Mouse (Mus musculus) CH12.LX (cell line): ENCODE measurements around the gene 4930562C15Rik. TPM values are rescaled to one million over a fixed set of nuclear protein-coding genes. Genes with fewer than 3 reads are reported as not detected.

Experiments used
- DNase-seq: peaks from one replicate; pipeline ENCODE4 v3.0.0-alpha.2; 2013; ENCODE audit errors: extremely low read depth
- H3K27ac ChIP-seq: 2 replicates; pipeline ENCODE4 v1.5.1; 2012; ENCODE audit warnings: low read depth, mild to moderate bottlenecking, control low read depth, moderate library complexity; ENCODE audit not compliant: insufficient read depth
- H3K27me3 ChIP-seq: replicated peaks from 2 replicates; pipeline ENCODE3; 2012; ENCODE audit warnings: inconsistent platforms
- H3K36me3 ChIP-seq, 2 experiments: replicated peaks in 1 of 2; 2 replicates each; pipeline versions ENCODE3 to v1.6.1; 2012; ENCODE audit warnings: inconsistent platforms in 1 of 2, low read length in 1 of 2, mild to moderate bottlenecking in 1 of 2, mixed read lengths in 1 of 2, moderate library complexity in 1 of 2; ENCODE audit not compliant: control insufficient read depth in 1 of 2, insufficient read depth in 1 of 2
- H3K4me1 ChIP-seq, 2 experiments: 2 replicates each; pipeline ENCODE4 v1.6.1; 2012; ENCODE audit warnings: inconsistent platforms in 1 of 2, moderate library complexity in 1 of 2; ENCODE audit not compliant: insufficient read depth in 2 of 2, control insufficient read depth in 1 of 2
- H3K4me2 ChIP-seq: 2 replicates; pipeline ENCODE4 v1.6.1; 2012; ENCODE audit warnings: low read depth, mild to moderate bottlenecking, control low read depth; ENCODE audit not compliant: poor library complexity, insufficient read depth, severe bottlenecking
- H3K4me3 ChIP-seq, 3 experiments: fragments of 150-350 bp in 1 of 3; sonication (generic) in 1 of 3; replicated peaks in 1 of 3; 2 replicates each; pipeline versions ENCODE3 to v1.5.1; 2011 to 2012; ENCODE audit warnings: low read depth in 2 of 3, low read length in 2 of 3, mild to moderate bottlenecking in 2 of 3, moderate library complexity in 2 of 3, control low read depth in 1 of 3, improper control_type of control experiment in 1 of 3, inconsistent platforms in 1 of 3, mixed read lengths in 1 of 3; ENCODE audit not compliant: poor library complexity in 1 of 3
- H3K79me2 ChIP-seq: replicated peaks from 2 replicates; pipeline ENCODE4 v1.6.1; 2012; ENCODE audit warnings: mild to moderate bottlenecking, moderate library complexity; ENCODE audit not compliant: control insufficient read depth, poor library complexity, insufficient read depth, severe bottlenecking; ENCODE audit errors: extremely low read depth
- H3K9ac ChIP-seq: 2 replicates; pipeline ENCODE4 v1.6.1; 2012; ENCODE audit warnings: low read depth, mild to moderate bottlenecking, control low read depth, moderate library complexity; ENCODE audit not compliant: insufficient read depth
- H3K9me3 ChIP-seq: replicated peaks from 2 replicates; pipeline ENCODE3; 2012; ENCODE audit warnings: low read length, inconsistent platforms, mixed read lengths
- E2F4 ChIP-seq: IDR thresholded peaks from 2 replicates; pipeline ENCODE4 v1.6.1; 2011; ENCODE audit warnings: low read depth, low read length, improper control_type of control experiment; ENCODE audit not compliant: insufficient replicate concordance
- ELF1 ChIP-seq: IDR thresholded peaks from 2 replicates; pipeline ENCODE4 v1.6.1; 2014; ENCODE audit warnings: low read depth, mild to moderate bottlenecking, inconsistent platforms, low read length, improper control_type of control experiment
- ETS1 ChIP-seq: conservative IDR thresholded peaks from 2 replicates; pipeline ENCODE4 v1.6.1; 2012; ENCODE audit warnings: low read depth, mild to moderate bottlenecking, inconsistent platforms, low read length, improper control_type of control experiment, moderate library complexity
- JUN ChIP-seq: IDR thresholded peaks from 2 replicates; pipeline ENCODE4 v1.6.1; 2011; ENCODE audit warnings: low read depth, mild to moderate bottlenecking, low read length, improper control_type of control experiment, moderate library complexity; ENCODE audit not compliant: insufficient read depth
- JUND ChIP-seq: conservative IDR thresholded peaks from 2 replicates; pipeline ENCODE4 v1.6.1; 2011; ENCODE audit warnings: low read depth, low read length, improper control_type of control experiment
- KAT2A ChIP-seq: IDR thresholded peaks from 2 replicates; pipeline ENCODE4 v1.6.1; 2012; ENCODE audit warnings: low read length, improper control_type of control experiment, inconsistent platforms; ENCODE audit not compliant: insufficient replicate concordance
- MAX ChIP-seq: IDR thresholded peaks from 2 replicates; pipeline ENCODE4 v1.6.1; 2011; ENCODE audit warnings: low read length, improper control_type of control experiment
- MAZ ChIP-seq: IDR thresholded peaks from 2 replicates; pipeline ENCODE4 v1.6.1; 2012; ENCODE audit warnings: low read depth, mild to moderate bottlenecking, inconsistent platforms, low read length, improper control_type of control experiment, moderate library complexity
- MXI1 ChIP-seq: IDR thresholded peaks from 2 replicates; pipeline ENCODE4 v1.6.1; 2011; ENCODE audit warnings: mild to moderate bottlenecking, low read depth, low read length, improper control_type of control experiment
- NRF1 ChIP-seq: IDR thresholded peaks from 2 replicates; pipeline ENCODE4 v1.6.1; 2014; ENCODE audit warnings: low read depth, mild to moderate bottlenecking, inconsistent platforms, low read length, improper control_type of control experiment, moderate library complexity
- PAX5 ChIP-seq: IDR thresholded peaks from 2 replicates; pipeline ENCODE4 v1.6.1; 2012; ENCODE audit warnings: low read length, inconsistent platforms, mixed read lengths
- POLR2AphosphoS2 ChIP-seq: IDR thresholded peaks from 2 replicates; pipeline ENCODE4 v1.6.1; 2011; ENCODE audit warnings: low read depth, low read length, improper control_type of control experiment
- SIN3A ChIP-seq: IDR thresholded peaks from 2 replicates; pipeline ENCODE4 v1.6.1; 2012; ENCODE audit warnings: low read length, improper control_type of control experiment, inconsistent platforms
- USF1 ChIP-seq: IDR thresholded peaks from 2 replicates; pipeline ENCODE4 v1.6.1; 2014; ENCODE audit warnings: low read depth, mild to moderate bottlenecking, inconsistent platforms, low read length, improper control_type of control experiment
- USF2 ChIP-seq: conservative IDR thresholded peaks from 2 replicates; pipeline ENCODE4 v1.6.1; 2011; ENCODE audit warnings: low read depth, low read length, improper control_type of control experiment
- ZC3H11A ChIP-seq: IDR thresholded peaks from 2 replicates; pipeline ENCODE4 v1.6.1; 2012; ENCODE audit warnings: low read depth, mild to moderate bottlenecking, inconsistent platforms, low read length, improper control_type of control experiment
- ZMIZ1 ChIP-seq: IDR thresholded peaks from 2 replicates; pipeline ENCODE4 v1.6.1; 2012; ENCODE audit warnings: low read depth, mild to moderate bottlenecking, inconsistent platforms, low read length, improper control_type of control experiment
- dilution Hi-C: fragments of 300-500 bp; cut with MboI; formaldehyde crosslinking; loops from 2 replicates; pipeline ENCODE4 v1.14.3; 2020; ENCODE audit warnings: low sequenced_read_pairs; ENCODE audit not compliant: extremely low pct_unique_long_range_greater_than_20kb, extremely low pct_ligation_motif_present
- in situ Hi-C: fragments of 300-500 bp; cut with MboI; formaldehyde crosslinking; loops from 3 replicates; pipeline ENCODE4 v1.14.3; 2019; ENCODE audit warnings: low sequenced_read_pairs, low pct_ligation_motif_present, low pct_unique_long_range_greater_than_20kb, mixed read lengths
- polyA plus RNA-seq: library from polyadenylated mRNA; unstranded; fragments of >175 nt; gene quantifications from 2 replicates; pipeline ENCODE4 v1.2.1, GENCODE M21; 2012; ENCODE audit warnings: low read depth; ENCODE audit not compliant: insufficient read length
- total RNA-seq, 2 experiments: library from RNA; depleted of rRNA; stranded (reverse); fragments of 300-350 nt in 1 of 2; fragments of >200 nt in 1 of 2; gene quantifications; 2 replicates each; pipeline ENCODE4 v1.2.3; 2012 to 2014

4930562C15Rik gene
- total and polyA plus RNA-seq, 3 experiments, result 0.13 to 0.80 (median 0.20) TPM

- H3K4me2 ChIP-seq, result no peak overlapping the region
- peaks cover 0 to 4% of the 10 kb centered on the region in 2 experiments for H3K36me3 ChIP-seq
- peaks cover 2% of the 10 kb centered on the region; the same call in 1 of the 2 replicates for H3K79me2 ChIP-seq
- H3K4me3 ChIP-seq, result no peak overlapping the region
- H3K9ac ChIP-seq, result no peak overlapping the region
- in situ Hi-C loops (no loop called here), dilution Hi-C loops (no loop called here)
- no peak for DNase-seq
- no peaks in the 10 kb centered on the region for H3K27me3 ChIP-seq
- H3K9me3 ChIP-seq, result no peaks in the 10 kb centered on the region
- no peak overlapping the region for H3K27ac ChIP-seq
- H3K4me1 ChIP-seq, result peaks cover 8 to 33% of the 10 kb centered on the region in 2 experiments
- TF ChIP-seq MAX (no peak), JUND (no peak), USF1 (no peak), USF2 (no peak), ZC3H11A (no peak), NRF1 (no peak), SIN3A (no peak), MXI1 (no peak)
- TF ChIP-seq, all 38 proteins: peak for 0
Observed at GRCm38 (mm10) chr16:4894201-4894908, 59.1 kb downstream of the 4930562C15Rik start.

GRCm38 (mm10) chr16:4896249-4897027 lies 61.2 kb downstream of the 4930562C15Rik start:
- Histone ChIP-seq H3K27ac (no peak overlapping the region), H3K4me1 (peaks cover 8 to 33% of the 10 kb centered on the region in 2 experiments), H3K36me3 (peaks cover 0 to 4% of the 10 kb centered on the region in 2 experiments), H3K4me2 (no peak overlapping the region), H3K9ac (no peak overlapping the region), H3K27me3 (no peaks in the 10 kb centered on the region), H3K9me3 (no peaks in the 10 kb centered on the region), H3K4me3 (no peak overlapping the region), H3K79me2 (no peaks in the 10 kb centered on the region)
- in situ Hi-C loops (no loop called here), dilution Hi-C loops (no loop called here)
- DNase-seq, result no peak
- TF ChIP-seq MAX, result no peak
- no peak for TF ChIP-seq E2F4
- TF ChIP-seq MAZ, result no peak
- no peak for TF ChIP-seq ELF1
- no peak for TF ChIP-seq PAX5
- no peak for TF ChIP-seq POLR2AphosphoS2
- no peak for TF ChIP-seq ZMIZ1
- TF ChIP-seq ETS1, result no peak
- TF ChIP-seq JUN, result no peak
- no peak for TF ChIP-seq KAT2A
